Mouse (Mus musculus): ENCODE data around the gene Zfp648. TPM values are rescaled to one million over a fixed set of nuclear protein-coding genes. Genes with fewer than 3 reads are reported as not detected.

Gene Zfp648
- not detected in 2 replicates for polyA plus RNA-seq (2012; ENCODE audit: low replicate concordance)

DNA sequence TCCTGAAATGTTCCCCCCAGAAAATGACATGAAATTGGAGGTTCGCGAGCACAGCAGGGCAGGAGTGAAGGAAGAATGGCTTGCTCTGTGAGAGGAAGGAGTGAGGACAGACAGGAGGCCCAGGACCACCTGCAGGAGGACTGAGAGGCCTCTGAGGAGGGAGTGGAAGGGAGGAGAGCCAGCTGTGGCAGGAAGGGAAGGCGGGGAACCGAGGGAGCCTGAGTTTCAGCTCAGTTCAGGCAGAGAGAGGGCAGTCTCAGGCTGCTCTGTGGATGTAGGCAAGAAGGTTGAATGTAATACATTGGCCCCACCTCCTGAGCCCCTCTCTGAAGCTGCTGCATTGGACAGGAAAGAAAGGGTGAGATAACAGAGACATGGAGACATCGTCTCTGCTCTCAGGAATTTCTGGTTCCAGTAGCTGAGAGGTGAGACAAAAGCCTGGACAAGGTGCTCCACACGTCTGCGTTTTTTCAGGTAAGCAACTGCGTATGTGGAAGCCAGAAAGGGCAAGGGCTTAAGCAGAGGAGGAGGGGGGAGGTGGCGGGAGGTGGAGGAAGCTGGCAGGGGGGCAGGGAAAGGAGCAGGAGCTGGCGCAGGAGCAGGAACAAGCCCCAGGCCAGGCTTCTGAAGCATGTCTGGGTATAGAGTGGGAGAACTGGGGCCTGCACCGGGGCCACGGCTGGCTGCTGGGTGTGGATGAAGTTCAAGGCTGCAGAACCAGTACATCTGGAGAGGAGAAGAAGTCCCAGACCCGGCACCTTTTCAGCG, at the start of gene Zfp648:
Zfp648 (plus strand) TSS at position 233 of the 768 bp plus-strand sequence.

